Mouse (Mus musculus): ENCODE measurements around the gene Tra2a.

DNA sequence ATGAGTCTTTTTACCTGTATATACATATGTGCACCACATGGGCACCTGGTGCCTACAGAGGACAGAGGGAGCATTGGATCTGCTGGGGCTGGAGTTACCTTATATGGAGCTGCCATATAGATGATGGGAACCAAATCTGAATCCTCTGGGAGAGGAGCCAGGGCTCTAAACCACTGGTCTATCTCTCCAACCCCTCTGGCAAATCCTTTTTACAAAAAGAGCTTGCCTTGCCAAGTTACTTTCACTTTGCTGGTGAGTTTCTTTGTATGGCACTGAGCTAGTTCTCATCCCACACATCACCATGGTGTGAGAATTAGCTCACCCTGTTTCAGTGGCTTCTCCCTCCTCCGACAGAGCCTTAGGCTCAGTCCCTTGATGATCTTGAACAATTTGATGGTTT, 57.4 kb downstream of the Tra2a start:
- no peak for TF ChIP-seq USF1 (IDR thresholded peaks at IDR 0.05; ENCODE audit: low read depth)
- TF ChIP-seq CEBPB (IDR thresholded peaks at IDR 0.05; ENCODE audit: insufficient read depth, poor library complexity, severe bottlenecking) = no peak
- TF ChIP-seq MAX (IDR thresholded peaks at IDR 0.05; ENCODE audit: low read depth) = no peak
- TF ChIP-seq TCF3 (IDR thresholded peaks at IDR 0.05; ENCODE audit: insufficient read length, low read depth) = no peak
- TF ChIP-seq MYOD1 (IDR thresholded peaks at IDR 0.05; ENCODE audit: control insufficient read depth in 1 of 3, insufficient read length in 2 of 3, low read depth in 2 of 3) = no peak
- TF ChIP-seq POLR2A (IDR thresholded peaks at IDR 0.05; ENCODE audit: insufficient read length, low read depth) = no peak
- no peak for TF ChIP-seq E2F4 (IDR thresholded peaks at IDR 0.05; ENCODE audit: insufficient read depth)
- no peak for TF ChIP-seq TCF12 (IDR thresholded peaks at IDR 0.05; ENCODE audit: insufficient read depth, poor library complexity, severe bottlenecking)
